Mouse (Mus musculus): ENCODE results near the gene Madd.

GRCm38 (mm10) chr2:91123521-91123920 is 60.1 kb downstream of the Madd start:
- no peak for TF ChIP-seq CTCF (IDR thresholded peaks at IDR 0.05; ENCODE audit: low read depth)
- no peak for TF ChIP-seq EP300 (IDR thresholded peaks at IDR 0.05; ENCODE audit: low read depth)

All from liver, embryonic 14.5 days (tissue).